Mouse (Mus musculus) liver, adult (tissue): Measurements from ENCODE around the gene Wdr89.
A peak's percentile ranks its signal among the peaks of the same experiment; 100 is the strongest.

ENCODE experiments used
- GATA4 ChIP-seq: IDR thresholded peaks from 2 replicates; pipeline ENCODE4 v1.6.1; 2014; ENCODE audit warnings: mild to moderate bottlenecking, low read length; ENCODE audit not compliant: insufficient replicate concordance

Wdr89 gene

GRCm38 (mm10) chr12:75669258-75670106, at the start of gene Wdr89:
Gene Wdr89 (minus strand): TSS chr12:75669537.
- peak; percentile 3; the same call in 1 of the 2 replicates for TF ChIP-seq GATA4

- TF ChIP-seq GATA4 = no peak
Measured at GRCm38 (mm10) chr12:75713596-75713995, 44.3 kb upstream of the Wdr89 start.

- TF ChIP-seq GATA4 = no peak
Measured at GRCm38 (mm10) chr12:75710596-75711376, 41.4 kb upstream of the Wdr89 start.

- TF ChIP-seq GATA4 = no peak
Measured at GRCm38 (mm10) chr12:75709506-75709905, 40.2 kb upstream of the Wdr89 start.

GRCm38 (mm10) chr12:75706670-75707069, 37.3 kb upstream of the Wdr89 start:
- no peak for TF ChIP-seq GATA4

GRCm38 (mm10) chr12:75702739-75703122, 33.4 kb upstream of the Wdr89 start:
- TF ChIP-seq GATA4 = no peak

- no peak for TF ChIP-seq GATA4
Measured at GRCm38 (mm10) chr12:75702084-75702738, 32.9 kb upstream of the Wdr89 start.

GRCm38 (mm10) chr12:75701173-75702083, 32.1 kb upstream of the Wdr89 start:
- no peak for TF ChIP-seq GATA4

- TF ChIP-seq GATA4 = no peak
Measured at GRCm38 (mm10) chr12:75698692-75699091, 29.4 kb upstream of the Wdr89 start.

- TF ChIP-seq GATA4 = no peak
Measured at GRCm38 (mm10) chr12:75689003-75689402, 19.7 kb upstream of the Wdr89 start.

DNA sequence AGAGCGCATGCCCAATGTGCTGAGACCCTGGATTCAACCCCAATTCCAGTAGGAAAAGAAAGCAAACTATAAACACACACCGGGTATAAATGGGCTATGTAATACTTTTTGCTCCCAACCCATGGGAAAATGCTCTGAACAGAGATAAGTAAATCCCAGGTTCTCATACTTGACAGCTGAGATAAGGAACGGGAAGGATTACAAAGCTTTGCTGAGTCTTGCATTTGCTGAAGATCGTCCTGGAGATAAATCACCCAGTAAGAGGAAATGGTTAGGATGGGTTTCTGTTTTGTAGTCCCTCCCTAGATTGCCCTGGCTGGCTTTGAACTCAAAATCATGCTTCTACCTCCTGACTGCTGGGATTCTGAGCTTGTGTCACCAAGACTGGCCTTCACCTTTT, 18.0 kb upstream of the Wdr89 start:
- no peak for TF ChIP-seq GATA4

GRCm38 (mm10) chr12:75683598-75683997, 14.3 kb upstream of the Wdr89 start:
- no peak for TF ChIP-seq GATA4

GRCm38 (mm10) chr12:75682842-75683241, 13.5 kb upstream of the Wdr89 start:
- TF ChIP-seq GATA4 = no peak

DNA sequence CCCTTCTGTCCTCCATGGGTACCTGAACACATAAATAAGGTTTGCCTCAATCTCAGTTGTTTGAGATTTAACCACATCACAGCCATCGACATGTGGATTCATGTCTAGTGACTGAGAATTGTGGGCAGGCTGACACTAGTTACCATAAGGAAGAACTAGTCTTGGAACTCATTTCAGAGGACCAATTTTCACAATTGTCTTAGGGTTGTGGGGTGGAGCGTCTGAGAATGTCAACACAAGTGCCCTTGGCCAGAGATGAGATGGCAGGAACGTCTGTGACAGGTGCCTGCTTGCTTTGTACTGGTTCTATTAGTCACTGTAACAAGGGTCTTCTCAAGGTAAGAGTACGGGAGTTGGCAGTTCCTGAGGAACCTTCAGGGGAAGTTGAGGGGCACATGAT, 11.8 kb upstream of the Wdr89 start:
- no peak for TF ChIP-seq GATA4

- no peak for TF ChIP-seq GATA4
Measured at GRCm38 (mm10) chr12:75678393-75678792, 9.1 kb upstream of the Wdr89 start.
